Mouse (Mus musculus): ENCODE results near the gene Eps8l2. TPM values are rescaled to one million over a fixed set of nuclear protein-coding genes. Genes with fewer than 3 reads are reported as not detected.

Eps8l2 gene
- total and polyA plus RNA-seq, 3 experiments, result 0.33 TPM; not detected in 2

DNA sequence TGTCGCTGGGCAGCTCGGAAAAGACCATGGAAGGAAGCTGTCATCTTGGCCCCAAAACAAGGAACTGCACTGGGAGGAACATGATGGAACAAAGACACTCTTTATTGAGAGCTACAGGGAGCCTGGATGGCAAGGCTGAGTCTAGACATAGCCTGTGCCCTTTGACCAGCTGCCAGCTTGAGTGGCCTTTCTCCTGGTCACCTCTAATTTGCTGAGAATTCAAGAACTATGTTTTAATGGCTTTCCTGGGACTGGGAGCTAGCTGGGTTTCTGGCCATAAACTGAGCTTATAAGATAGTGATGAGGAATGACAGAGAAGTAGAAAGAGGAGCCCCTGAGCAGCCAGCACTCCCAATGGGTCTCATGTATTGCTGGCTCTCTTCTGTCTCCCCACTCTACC is 4.5 kb downstream of the Eps8l2 start:
- ATAC-seq (ENCODE audit: extremely low read depth, insufficient number of reproducible peaks, low FRiP score, poor library complexity, severe bottlenecking) (no peak), DNase-seq (ENCODE audit: low spot score) (no peak)
- no peaks in the 10 kb centered on the region for H3K36me3 ChIP-seq (replicated peaks)
- TF ChIP-seq POLR2AphosphoS5 (IDR thresholded peaks at IDR 0.05; ENCODE audit: insufficient replicate concordance, low read depth, low read length) (no peak), GATA2 (IDR thresholded peaks at IDR 0.05; ENCODE audit: borderline replicate concordance, low read depth, low read length) (no peak), CTCF (IDR thresholded peaks at IDR 0.05; ENCODE audit: low read depth, low read length) (no peak), TAL1 (conservative IDR thresholded peaks at IDR 0.05; ENCODE audit: low read depth, low read length) (no peak), GATA1 (IDR thresholded peaks at IDR 0.05; ENCODE audit: borderline replicate concordance, low read length) (no peak)
- H3K27me3 ChIP-seq (ENCODE audit: insufficient read depth, low read length), result peaks cover 40% of the 10 kb centered on the region
- H3K9me3 ChIP-seq (replicated peaks), result no peaks in the 10 kb centered on the region
- H3K4me3 ChIP-seq (ENCODE audit: low read depth, low read length), result no peak overlapping the region
- peaks cover 10% of the 10 kb centered on the region for H3K4me1 ChIP-seq (ENCODE audit: insufficient read depth, low read depth, low read length)

DNA sequence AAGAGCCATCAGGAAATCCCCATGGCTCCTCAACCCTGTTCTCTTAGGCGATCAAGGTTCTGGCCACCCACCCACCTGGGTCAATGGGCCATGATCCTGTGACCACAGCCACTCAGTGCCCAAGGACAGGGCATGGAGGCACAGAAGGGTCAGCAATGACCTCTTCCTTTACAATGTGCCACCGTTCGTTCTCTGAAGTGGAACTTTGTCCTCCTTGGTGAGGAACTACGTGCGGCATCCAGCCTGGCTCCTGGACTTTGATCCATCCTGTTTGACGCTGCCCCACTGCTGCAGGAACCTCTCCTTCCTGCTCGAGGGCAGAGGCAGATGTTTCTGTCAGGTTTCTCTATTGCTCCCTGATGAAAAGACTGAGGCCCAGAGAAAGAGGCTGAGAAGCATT is 5.0 kb downstream of the Eps8l2 start:
- DNase-seq (ENCODE audit: low spot score) (no peak), ATAC-seq (ENCODE audit: extremely low read depth, insufficient number of reproducible peaks, low FRiP score, poor library complexity, severe bottlenecking) (no peak)
- peaks cover 39% of the 10 kb centered on the region for H3K27me3 ChIP-seq (ENCODE audit: insufficient read depth, low read length)
- peaks cover 5% of the 10 kb centered on the region for H3K4me1 ChIP-seq (ENCODE audit: insufficient read depth, low read depth, low read length)
- H3K9me3 ChIP-seq (replicated peaks), result no peaks in the 10 kb centered on the region
- H3K4me3 ChIP-seq (ENCODE audit: low read depth, low read length), result no peak overlapping the region
- no peaks in the 10 kb centered on the region for H3K36me3 ChIP-seq (replicated peaks)
- TF ChIP-seq CTCF (IDR thresholded peaks at IDR 0.05; ENCODE audit: low read depth, low read length) (no peak), TAL1 (conservative IDR thresholded peaks at IDR 0.05; ENCODE audit: low read depth, low read length) (no peak), GATA2 (IDR thresholded peaks at IDR 0.05; ENCODE audit: borderline replicate concordance, low read depth, low read length) (no peak), POLR2AphosphoS5 (IDR thresholded peaks at IDR 0.05; ENCODE audit: insufficient replicate concordance, low read depth, low read length) (no peak), GATA1 (IDR thresholded peaks at IDR 0.05; ENCODE audit: borderline replicate concordance, low read length) (no peak)

DNA sequence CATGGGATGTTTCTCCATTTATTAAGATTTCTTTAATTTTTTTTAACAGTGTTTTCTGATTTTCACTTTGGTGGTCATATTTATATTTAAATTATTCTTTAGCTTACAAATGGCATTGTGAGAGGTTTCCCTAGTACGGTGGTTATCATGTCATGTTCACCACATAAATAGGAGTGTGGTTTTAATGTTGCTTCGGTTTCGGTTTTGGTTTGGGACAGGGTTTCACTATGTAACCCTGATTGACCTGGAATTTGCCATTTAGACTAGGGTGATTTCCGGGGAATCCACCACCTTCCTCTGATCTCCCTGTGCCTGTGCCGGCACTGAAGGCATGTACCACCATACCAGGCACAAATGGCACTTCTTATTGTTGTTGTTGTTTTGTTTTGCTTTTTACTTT is 6.1 kb downstream of the Eps8l2 start:
- Histone ChIP-seq H3K4me3 (ENCODE audit: low read depth, low read length) (no peak overlapping the region), H3K27me3 (ENCODE audit: insufficient read depth, low read length) (peaks cover 29% of the 10 kb centered on the region), H3K9me3 (replicated peaks) (no peaks in the 10 kb centered on the region), H3K36me3 (replicated peaks) (no peaks in the 10 kb centered on the region), H3K4me1 (ENCODE audit: insufficient read depth, low read depth, low read length) (no peaks in the 10 kb centered on the region)
- DNase-seq (ENCODE audit: low spot score), result no peak
- no peak for ATAC-seq (ENCODE audit: extremely low read depth, insufficient number of reproducible peaks, low FRiP score, poor library complexity, severe bottlenecking)
- TF ChIP-seq TAL1 (conservative IDR thresholded peaks at IDR 0.05; ENCODE audit: low read depth, low read length) (no peak), POLR2AphosphoS5 (IDR thresholded peaks at IDR 0.05; ENCODE audit: insufficient replicate concordance, low read depth, low read length) (no peak), GATA1 (IDR thresholded peaks at IDR 0.05; ENCODE audit: borderline replicate concordance, low read length) (no peak), CTCF (IDR thresholded peaks at IDR 0.05; ENCODE audit: low read depth, low read length) (no peak), GATA2 (IDR thresholded peaks at IDR 0.05; ENCODE audit: borderline replicate concordance, low read depth, low read length) (no peak)

DNA sequence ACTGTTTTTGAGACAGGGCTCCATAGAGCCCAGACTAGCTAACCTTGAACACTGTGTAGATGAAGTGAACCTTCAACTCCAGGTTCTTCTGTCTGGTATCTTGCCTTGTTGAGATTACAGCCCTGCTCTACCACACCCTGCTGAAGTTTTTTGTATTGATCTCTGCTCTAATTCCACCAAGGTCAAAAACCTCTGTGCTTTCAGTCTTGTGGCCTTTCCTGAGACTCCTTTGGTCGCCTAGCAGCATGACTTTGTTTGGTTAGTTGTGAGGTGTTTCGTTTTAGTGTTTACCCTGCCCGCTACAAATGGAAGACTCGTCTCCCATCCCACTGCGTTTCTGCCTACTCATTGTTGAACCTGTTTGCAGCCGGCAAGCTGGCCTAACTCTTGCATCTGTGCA is 12.4 kb downstream of the Eps8l2 start:
- DNase-seq (ENCODE audit: low spot score) (no peak), ATAC-seq (ENCODE audit: extremely low read depth, insufficient number of reproducible peaks, low FRiP score, poor library complexity, severe bottlenecking) (no peak)
- Histone ChIP-seq H3K4me3 (ENCODE audit: low read depth, low read length) (no peak overlapping the region), H3K9me3 (replicated peaks) (no peaks in the 10 kb centered on the region), H3K36me3 (replicated peaks) (no peaks in the 10 kb centered on the region), H3K27me3 (ENCODE audit: insufficient read depth, low read length) (peaks cover 28% of the 10 kb centered on the region), H3K4me1 (ENCODE audit: insufficient read depth, low read depth, low read length) (peaks cover 7% of the 10 kb centered on the region)
- TF ChIP-seq GATA2 (IDR thresholded peaks at IDR 0.05; ENCODE audit: borderline replicate concordance, low read depth, low read length), result no peak

DNA sequence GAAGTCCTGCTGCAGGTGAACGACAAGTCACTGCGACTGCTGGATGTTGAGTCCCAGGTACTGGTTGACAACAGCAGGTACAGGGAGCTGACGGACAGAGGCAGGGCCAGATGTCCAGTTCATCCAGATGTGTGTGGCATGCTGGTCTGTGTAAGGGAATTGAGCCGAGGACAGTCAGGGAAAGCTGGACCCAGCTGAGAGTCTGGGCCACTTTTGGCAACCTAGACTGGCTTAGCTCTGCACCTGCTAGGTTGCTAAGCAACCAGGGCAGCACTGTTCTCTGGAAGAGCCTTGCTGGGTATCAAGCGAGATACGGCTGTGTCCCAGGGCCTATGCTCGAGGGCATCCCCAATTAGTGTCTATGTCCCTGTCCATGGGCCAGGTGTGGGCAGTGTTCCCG is 16.4 kb downstream of the Eps8l2 start:
- TF ChIP-seq POLR2AphosphoS5 (IDR thresholded peaks at IDR 0.05; ENCODE audit: insufficient replicate concordance, low read depth, low read length) (no peak), GATA1 (IDR thresholded peaks at IDR 0.05; ENCODE audit: borderline replicate concordance, low read length) (no peak), GATA2 (IDR thresholded peaks at IDR 0.05; ENCODE audit: borderline replicate concordance, low read depth, low read length) (no peak)
- H3K4me3 ChIP-seq (ENCODE audit: low read depth, low read length), result no peak overlapping the region
- peaks cover 22% of the 10 kb centered on the region for H3K4me1 ChIP-seq (ENCODE audit: insufficient read depth, low read depth, low read length)
- ATAC-seq (ENCODE audit: extremely low read depth, insufficient number of reproducible peaks, low FRiP score, poor library complexity, severe bottlenecking), result no peak
- peaks cover 52% of the 10 kb centered on the region for H3K27me3 ChIP-seq (ENCODE audit: insufficient read depth, low read length)
- no peak for DNase-seq (ENCODE audit: low spot score)
- no peaks in the 10 kb centered on the region for H3K36me3 ChIP-seq (replicated peaks)
- no peaks in the 10 kb centered on the region for H3K9me3 ChIP-seq (replicated peaks)

DNA sequence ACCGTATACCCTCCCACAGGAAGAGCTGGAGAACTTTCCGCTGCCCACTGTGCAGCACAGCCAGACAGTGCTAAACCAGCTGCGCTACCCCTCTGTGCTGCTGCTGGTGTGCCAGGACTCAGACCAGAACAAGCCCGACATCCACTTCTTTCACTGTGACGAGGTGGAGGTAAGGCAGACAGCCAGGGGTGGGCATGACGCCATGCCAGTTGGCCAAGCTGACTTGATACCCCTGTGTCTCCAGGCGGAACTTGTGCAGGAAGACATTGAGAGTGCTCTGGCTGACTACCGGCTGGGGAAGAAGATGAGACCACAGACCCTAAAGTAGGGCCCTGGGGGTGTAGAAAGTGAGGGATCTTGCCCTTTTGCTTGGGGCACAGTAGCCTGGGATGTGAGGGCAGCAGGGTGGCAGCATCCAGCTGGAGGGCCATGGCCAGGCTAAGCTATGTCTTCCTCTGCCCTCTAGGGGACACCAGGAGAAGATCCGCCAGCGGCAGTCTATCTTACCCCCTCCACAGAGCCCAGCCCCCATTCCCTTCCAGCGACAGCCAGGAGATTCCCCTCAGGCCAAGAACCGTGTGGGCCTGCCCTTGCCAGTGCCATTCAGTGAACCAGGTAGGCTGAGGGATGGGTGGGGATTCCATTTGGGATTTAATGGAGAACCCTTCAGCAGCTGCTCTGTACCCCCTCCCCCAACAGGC is 17.1 kb downstream of the Eps8l2 start:
- peaks cover 28% of the 10 kb centered on the region for H3K4me1 ChIP-seq (ENCODE audit: insufficient read depth, low read depth, low read length)
- H3K9me3 ChIP-seq (replicated peaks), result no peaks in the 10 kb centered on the region
- ATAC-seq (ENCODE audit: extremely low read depth, insufficient number of reproducible peaks, low FRiP score, poor library complexity, severe bottlenecking), result no peak
- no peaks in the 10 kb centered on the region for H3K36me3 ChIP-seq (replicated peaks)
- DNase-seq (ENCODE audit: low spot score), result no peak
- H3K4me3 ChIP-seq (ENCODE audit: low read depth, low read length), result no peak overlapping the region
- TF ChIP-seq POLR2AphosphoS5 (IDR thresholded peaks at IDR 0.05; ENCODE audit: insufficient replicate concordance, low read depth, low read length) (no peak), GATA2 (IDR thresholded peaks at IDR 0.05; ENCODE audit: borderline replicate concordance, low read depth, low read length) (no peak), TAL1 (conservative IDR thresholded peaks at IDR 0.05; ENCODE audit: low read depth, low read length) (no peak), GATA1 (IDR thresholded peaks at IDR 0.05; ENCODE audit: borderline replicate concordance, low read length) (no peak), CTCF (IDR thresholded peaks at IDR 0.05; ENCODE audit: low read depth, low read length) (no peak)
- H3K27me3 ChIP-seq (ENCODE audit: insufficient read depth, low read length), result peaks cover 55% of the 10 kb centered on the region
